Mouse (Mus musculus) liver, embryonic 12.5 days (tissue): ENCODE results near the gene Glt28d2. TPM values are rescaled to one million over a fixed set of nuclear protein-coding genes. Genes with fewer than 3 reads are reported as not detected.

Experiments used
- polyA plus RNA-seq: library from polyadenylated mRNA; unstranded; fragments of >200 nt; fragmentation: Nextera tagmentation; extraction: Ambion mirVana; gene quantifications from 2 replicates; pipeline ENCODE4 v1.2.1, GENCODE M21; 2016

Glt28d2 gene
- polyA plus RNA-seq, 1 experiment from 2014 or later = 0.24 TPM

Other genes with a start within 250 kb of the Glt28d2 start
- 0.44 and 0.47 TPM in 2 replicates for gene Fam160a1, start 70.2 kb downstream of the Glt28d2 start, polyA plus RNA-seq
- 0.52 and 1.1 TPM in 2 replicates for gene Gm37240, start within 50 bp of the Glt28d2 start, polyA plus RNA-seq
- gene Sh3d19, start 83.6 kb upstream of the Glt28d2 start, polyA plus RNA-seq = 11.9 and 12.7 TPM in 2 replicates
- not detected in 2 replicates for gene Prss48, start 115.0 kb upstream of the Glt28d2 start, polyA plus RNA-seq